21 mouse cellular contexts compared by ENCODE assay signal in genomic region chr19:27122348-27122747, GRCm38 (mm10).
DNase-seq lines count a peak whose midpoint lies in the region; ATAC-seq and TF ChIP-seq lines count a peak whose summit lies in the region.
"Had no signal": no experiment of that assay in that cellular context is flagged by ENCODE, and none has a peak within 500 bp of the region (broad histone marks: within the 10 kb centered on the region; RNA-seq: fewer than 3 reads in every experiment).

No protein-coding gene starts in this region.

- no peak overlapping the region for H3K4me3 ChIP-seq in forebrain, embryonic 14.5 days (ENCODE audit: low read depth, low read length)
- H3K4me3 ChIP-seq in forebrain, embryonic 12.5 days (replicated peaks), result no peak overlapping the region
- no peak overlapping the region for H3K4me3 ChIP-seq in kidney, adult 2 months (ENCODE audit: insufficient read depth, low read depth, low read length)
- H3K4me3 ChIP-seq in forebrain, postnatal 0 days (ENCODE audit: low read depth, low read length), result no peak overlapping the region
- H3K4me3 ChIP-seq: embryonic facial prominence, embryonic 13.5 days; heart, embryonic 10.5 days; limb, embryonic 10.5 days; liver, embryonic 15.5 days; lung, embryonic 15.5 days; neural tube, embryonic 12.5 days had no signal

- no peak for TF ChIP-seq CTCF in kidney, adult 2 months (conservative IDR thresholded peaks at IDR 0.05; ENCODE audit: insufficient read depth, insufficient read length, low read depth, low read length)
- TF ChIP-seq CTCF in brain, embryonic 14.5 days (IDR thresholded peaks at IDR 0.05; ENCODE audit: borderline replicate concordance, extremely low read depth, insufficient read depth, insufficient read length), result no peak
- no peak for TF ChIP-seq CTCF in forebrain, postnatal 0 days (IDR thresholded peaks at IDR 0.05; ENCODE audit: low read depth)

- 68% methylated on average over 5 of the region's 5 CpGs for WGBS in forebrain, embryonic 14.5 days
- WGBS in forebrain, embryonic 12.5 days, result 83% methylated on average over 5 of the region's 5 CpGs
- 76% methylated on average over 5 of the region's 5 CpGs for WGBS in kidney, adult 2 months
- WGBS in forebrain, postnatal 0 days, result 50% methylated on average over 5 of the region's 5 CpGs

- no peak for TF ChIP-seq POLR2A in kidney, adult 2 months (IDR thresholded peaks at IDR 0.05; ENCODE audit: low read depth, low read length)
- no peak for TF ChIP-seq POLR2A in brain, embryonic 14.5 days (IDR thresholded peaks at IDR 0.05; ENCODE audit: borderline replicate concordance, extremely low read depth, insufficient read depth, insufficient read length, poor library complexity, severe bottlenecking)

- DNase-seq in forebrain, embryonic 14.5 days (ENCODE audit: low spot score), result peak; percentile 49
- DNase-seq in kidney, adult 2 months, result peak; percentile 7
- DNase-seq in kidney, postnatal 14 days, result no peak
- peak; percentile 67 for DNase-seq in brain, embryonic 14.5 days (ENCODE audit: low read depth)
- DNase-seq in forebrain, postnatal 0 days, result no peak
- DNase-seq in left cerebral cortex, postnatal 10 days (ENCODE audit: extremely low spot score in 1 of 2, low spot score in 2 of 2), result no peak
- DNase-seq: adrenal gland, adult 2 months; cerebellum, adult 9-10 months; kidney, adult 8-10 months; kidney, postnatal 10 days; liver; lung, postnatal 36 days; retina, postnatal 1 day; right cerebral cortex, postnatal 25 days had no signal

- no peak overlapping the region for H3K4me2 ChIP-seq in forebrain, embryonic 14.5 days (ENCODE audit: low read length)
- no peak overlapping the region for H3K4me2 ChIP-seq in forebrain, embryonic 12.5 days
- no peak overlapping the region for H3K4me2 ChIP-seq in forebrain, postnatal 0 days (ENCODE audit: low read depth)
- H3K4me2 ChIP-seq: embryonic facial prominence, embryonic 13.5 days; liver, embryonic 15.5 days; lung, embryonic 15.5 days; neural tube, embryonic 12.5 days had no signal

- H3K9ac ChIP-seq in forebrain, embryonic 14.5 days (ENCODE audit: low read length), result no peak overlapping the region
- no peak overlapping the region for H3K9ac ChIP-seq in forebrain, embryonic 12.5 days
- H3K9ac ChIP-seq in forebrain, postnatal 0 days, result no peak overlapping the region
- H3K9ac ChIP-seq: embryonic facial prominence, embryonic 13.5 days; liver, embryonic 15.5 days; lung, embryonic 15.5 days; neural tube, embryonic 12.5 days had no signal

- intact Hi-C loops in left cerebral cortex, postnatal 10 days (cut with DNase I), result loop anchor here (5.0 to 10.0 kb wide), 3 partner anchors 45 to 292 kb away; no protein-coding TSS in a partner anchor

- peaks cover 17% of the 10 kb centered on the region for H3K4me1 ChIP-seq in forebrain, embryonic 14.5 days (ENCODE audit: control insufficient read depth, insufficient read depth, low read length)
- no peaks in the 10 kb centered on the region for H3K4me1 ChIP-seq in forebrain, embryonic 12.5 days
- H3K4me1 ChIP-seq in kidney, adult 2 months (ENCODE audit: control insufficient read depth, insufficient read depth, low read length), result no peaks in the 10 kb centered on the region
- peaks cover 16% of the 10 kb centered on the region; the same call in 1 of the 2 replicates for H3K4me1 ChIP-seq in forebrain, postnatal 0 days (ENCODE audit: insufficient read depth)
- H3K4me1 ChIP-seq: heart, embryonic 10.5 days; liver, embryonic 15.5 days; neural tube, embryonic 12.5 days had no signal

- peak overlapping the region; percentile 56; the same call in 1 of the 2 replicates for H3K27ac ChIP-seq in forebrain, embryonic 14.5 days (ENCODE audit: low read depth, low read length)
- no peak overlapping the region for H3K27ac ChIP-seq in forebrain, embryonic 12.5 days
- no peak overlapping the region for H3K27ac ChIP-seq in kidney, adult 2 months (ENCODE audit: insufficient read depth, low read depth, low read length)
- no peak overlapping the region; the same call in 1 of the 2 replicates for H3K27ac ChIP-seq in forebrain, postnatal 0 days (ENCODE audit: low read depth, low read length)
- H3K27ac ChIP-seq: embryonic facial prominence, embryonic 13.5 days; heart, embryonic 10.5 days; limb, embryonic 10.5 days; liver, embryonic 15.5 days; lung, embryonic 15.5 days; neural tube, embryonic 12.5 days had no signal

- H3K9me3 ChIP-seq in forebrain, embryonic 14.5 days (replicated peaks; ENCODE audit: control insufficient read depth, low read length), result no peaks in the 10 kb centered on the region
- H3K9me3 ChIP-seq in forebrain, embryonic 12.5 days, result no peaks in the 10 kb centered on the region
- no peaks in the 10 kb centered on the region for H3K9me3 ChIP-seq in forebrain, postnatal 0 days (ENCODE audit: low read length)
- H3K9me3 ChIP-seq: embryonic facial prominence, embryonic 13.5 days; heart, embryonic 10.5 days; limb, embryonic 10.5 days; liver, embryonic 15.5 days; lung, embryonic 15.5 days; neural tube, embryonic 12.5 days had no signal

- no peaks in the 10 kb centered on the region for H3K36me3 ChIP-seq in forebrain, embryonic 14.5 days (ENCODE audit: control insufficient read depth, insufficient read depth, low read length)
- no peaks in the 10 kb centered on the region for H3K36me3 ChIP-seq in forebrain, embryonic 12.5 days (replicated peaks)
- H3K36me3 ChIP-seq in kidney, adult 2 months (ENCODE audit: control insufficient read depth, insufficient read depth, low read length), result no peaks in the 10 kb centered on the region
- no peaks in the 10 kb centered on the region for H3K36me3 ChIP-seq in forebrain, postnatal 0 days (ENCODE audit: insufficient read depth)
- H3K36me3 ChIP-seq: embryonic facial prominence, embryonic 13.5 days; heart, embryonic 10.5 days; limb, embryonic 10.5 days; liver, embryonic 15.5 days; lung, embryonic 15.5 days; neural tube, embryonic 12.5 days had no signal

- no peak for ATAC-seq in forebrain, embryonic 14.5 days
- no peak for ATAC-seq in forebrain, embryonic 12.5 days (ENCODE audit: low FRiP score)
- peak; percentile 30; the same call in 1 of the 2 replicates for ATAC-seq in forebrain, postnatal 0 days

- H3K27me3 ChIP-seq in forebrain, embryonic 14.5 days (replicated peaks; ENCODE audit: control insufficient read depth, insufficient read depth, low read length), result no peaks in the 10 kb centered on the region
- H3K27me3 ChIP-seq in forebrain, embryonic 12.5 days, result no peaks in the 10 kb centered on the region
- no peaks in the 10 kb centered on the region for H3K27me3 ChIP-seq in kidney, adult 2 months (replicated peaks; ENCODE audit: control insufficient read depth, insufficient read depth, low read length)
- H3K27me3 ChIP-seq in forebrain, postnatal 0 days (ENCODE audit: insufficient read depth, low read length), result no peaks in the 10 kb centered on the region
- H3K27me3 ChIP-seq: embryonic facial prominence, embryonic 13.5 days; liver, embryonic 15.5 days; lung, embryonic 15.5 days; neural tube, embryonic 12.5 days had no signal

Comparison
In these comparisons a context has a peak if more than half of its experiments do, and no peak if none do; other contexts are left out.
1. DNase-seq: peak in forebrain, embryonic 14.5 days (single experiment), kidney, adult 2 months (single experiment) and brain, embryonic 14.5 days (single experiment); none in kidney, postnatal 14 days (single experiment), forebrain, postnatal 0 days (single experiment) and left cerebral cortex, postnatal 10 days (0 of 2).